Mouse (Mus musculus) G1E (cell line): ENCODE data around the gene Lpin2. TPM values are rescaled to one million over a fixed set of nuclear protein-coding genes. Genes with fewer than 3 reads are reported as not detected.

Experiments used
- ATAC-seq: 2 replicates; pipeline ENCODE4 v1.8.0; 2016; ENCODE audit warnings: mild to moderate bottlenecking; ENCODE audit not compliant: insufficient number of reproducible peaks, poor library complexity, low FRiP score, severe bottlenecking; ENCODE audit errors: extremely low read depth
- DNase-seq: peaks from one replicate; pipeline ENCODE4 v3.0.0; 2012; ENCODE audit warnings: low spot score
- H3K27me3 ChIP-seq: 2 replicates; pipeline ENCODE4 v1.6.1; 2012; ENCODE audit warnings: mild to moderate bottlenecking, low read length, inconsistent platforms; ENCODE audit not compliant: insufficient read depth
- H3K36me3 ChIP-seq: replicated peaks from 2 replicates; pipeline ENCODE3; 2012; ENCODE audit warnings: mild to moderate bottlenecking, inconsistent platforms
- H3K4me1 ChIP-seq: 2 replicates; pipeline ENCODE4 v1.6.1; 2012; ENCODE audit warnings: low read depth, low read length, inconsistent platforms, mixed read lengths; ENCODE audit not compliant: insufficient read depth
- H3K4me3 ChIP-seq: 2 replicates; pipeline ENCODE4 v1.5.1; 2012; ENCODE audit warnings: low read depth, mild to moderate bottlenecking, inconsistent platforms, low read length, moderate library complexity, mixed read lengths
- H3K9me3 ChIP-seq: replicated peaks from 2 replicates; pipeline ENCODE4 v1.6.1; 2012; ENCODE audit warnings: inconsistent platforms
- CTCF ChIP-seq: IDR thresholded peaks from 2 replicates; pipeline ENCODE4 v1.5.1; 2012; ENCODE audit warnings: low read depth, low read length, inconsistent platforms, mixed read lengths
- GATA1 ChIP-seq: IDR thresholded peaks from 2 replicates; pipeline ENCODE4 v1.6.1; 2012; ENCODE audit warnings: borderline replicate concordance, low read length, inconsistent platforms, mixed read lengths
- GATA2 ChIP-seq: IDR thresholded peaks from 2 replicates; pipeline ENCODE4 v1.6.1; 2012; ENCODE audit warnings: low read depth, low read length, inconsistent platforms, borderline replicate concordance
- POLR2AphosphoS5 ChIP-seq: IDR thresholded peaks from 2 replicates; pipeline ENCODE4 v1.6.1; 2012; ENCODE audit warnings: low read depth, low read length, inconsistent platforms; ENCODE audit not compliant: insufficient replicate concordance
- TAL1 ChIP-seq: conservative IDR thresholded peaks from 2 replicates; pipeline ENCODE4 v1.6.1; 2012; ENCODE audit warnings: low read depth, low read length, inconsistent platforms, mixed read lengths
- polyA plus RNA-seq: library from polyadenylated mRNA; stranded (reverse); fragments of >175 nt; gene quantifications from 2 replicates; pipeline ENCODE4 v1.2.3, GENCODE M21; 2012
- total RNA-seq, 2 experiments: library from RNA; stranded (forward) in 1 of 2; stranded (reverse) in 1 of 2; fragments of 200-1000 nt in 1 of 2; fragments of >200 nt in 1 of 2; fragmentation: Nextera tagmentation in 1 of 2; gene quantifications; 2 replicates each; pipeline ENCODE4 v1.2.3; 2014 to 2017

Lpin2 gene
- total and polyA plus RNA-seq, 3 experiments, result 44.3 to 169 (median 155) TPM

GRCm38 (mm10) chr17:71253391-71253790, 71.0 kb downstream of the Lpin2 start:
- Histone ChIP-seq H3K36me3 (peaks cover 91% of the 10 kb centered on the region), H3K4me1 (peaks cover 96% of the 10 kb centered on the region)

GRCm38 (mm10) chr17:71254106-71254505, 71.7 kb downstream of the Lpin2 start:
- no peak for DNase-seq
- Histone ChIP-seq H3K4me3 (peak overlapping the region; percentile 74), H3K36me3 (peaks cover 90% of the 10 kb centered on the region), H3K4me1 (peaks cover 97% of the 10 kb centered on the region), H3K9me3 (no peaks in the 10 kb centered on the region), H3K27me3 (no peaks in the 10 kb centered on the region)
- ATAC-seq, result no peak
- TF ChIP-seq GATA2 (no peak), CTCF (no peak), POLR2AphosphoS5 (no peak; the same call in 1 of the 2 replicates), GATA1 (no peak), TAL1 (no peak)

More at GRCm38 (mm10) chr17:71253391-71253790, 71.0 kb downstream of the Lpin2 start:
- TF ChIP-seq CTCF, result no peak
- H3K9me3 ChIP-seq, result no peaks in the 10 kb centered on the region
- H3K4me3 ChIP-seq, result peak overlapping the region; percentile 74
- H3K27me3 ChIP-seq, result no peaks in the 10 kb centered on the region
- no peak for ATAC-seq
- DNase-seq, result no peak

- Histone ChIP-seq H3K27me3 (no peaks in the 10 kb centered on the region), H3K4me1 (peaks cover 97% of the 10 kb centered on the region), H3K36me3 (peaks cover 87% of the 10 kb centered on the region), H3K9me3 (no peaks in the 10 kb centered on the region), H3K4me3 (peak overlapping the region; percentile 74)
- TF ChIP-seq GATA1, result no peak
- no peak for TF ChIP-seq POLR2AphosphoS5
- peak; percentile 38; the same call in 1 of the 2 replicates for TF ChIP-seq CTCF
- TF ChIP-seq TAL1, result no peak
- ATAC-seq (no peak), DNase-seq (peak; percentile 64)
Observed at GRCm38 (mm10) chr17:71254736-71255135, 72.4 kb downstream of the Lpin2 start.

- ATAC-seq, result peak; percentile 71
- Histone ChIP-seq H3K36me3 (peaks cover 81% of the 10 kb centered on the region), H3K9me3 (no peaks in the 10 kb centered on the region), H3K27me3 (no peaks in the 10 kb centered on the region), H3K4me3 (peak overlapping the region; percentile 74), H3K4me1 (peaks cover 94% of the 10 kb centered on the region)
- TF ChIP-seq GATA1, result no peak
- peak; percentile 54; the same call in 1 of the 2 replicates for TF ChIP-seq POLR2AphosphoS5
- DNase-seq, result peak; percentile 89
Observed at GRCm38 (mm10) chr17:71256068-71256615, 73.8 kb downstream of the Lpin2 start.

- no peaks in the 10 kb centered on the region for H3K27me3 ChIP-seq
- DNase-seq, result peak; percentile 55
- H3K9me3 ChIP-seq, result no peaks in the 10 kb centered on the region
- H3K4me3 ChIP-seq, result peak overlapping the region; percentile 74; the same call in 1 of the 2 replicates
- TF ChIP-seq POLR2AphosphoS5 (no peak), GATA1 (no peak), GATA2 (no peak), CTCF (no peak), TAL1 (no peak)
- H3K36me3 ChIP-seq, result peaks cover 81% of the 10 kb centered on the region
- ATAC-seq, result peak; percentile 16; the same call in 1 of the 2 replicates
- peaks cover 90% of the 10 kb centered on the region for H3K4me1 ChIP-seq
Observed at GRCm38 (mm10) chr17:71256806-71257536, 74.6 kb downstream of the Lpin2 start.

- Histone ChIP-seq H3K4me3 (no peak overlapping the region; the same call in 1 of the 2 replicates), H3K36me3 (peaks cover 70% of the 10 kb centered on the region), H3K9me3 (no peaks in the 10 kb centered on the region), H3K27me3 (no peaks in the 10 kb centered on the region), H3K4me1 (peaks cover 85% of the 10 kb centered on the region)
- peak; percentile 22; the same call in 1 of the 2 replicates for ATAC-seq
- no peak for DNase-seq
- no peak for TF ChIP-seq TAL1
- no peak for TF ChIP-seq POLR2AphosphoS5
- TF ChIP-seq CTCF, result no peak
- no peak for TF ChIP-seq GATA1
- TF ChIP-seq GATA2, result no peak
Observed at GRCm38 (mm10) chr17:71259727-71260126, 77.4 kb downstream of the Lpin2 start.

GRCm38 (mm10) chr17:71260658-71261057, 78.3 kb downstream of the Lpin2 start:
- DNase-seq, result no peak
- H3K27me3 ChIP-seq, result no peaks in the 10 kb centered on the region
- peaks cover 86% of the 10 kb centered on the region for H3K4me1 ChIP-seq
- no peak for ATAC-seq
- no peaks in the 10 kb centered on the region for H3K9me3 ChIP-seq
- no peak overlapping the region for H3K4me3 ChIP-seq
- H3K36me3 ChIP-seq, result peaks cover 62% of the 10 kb centered on the region
- TF ChIP-seq POLR2AphosphoS5 (no peak), GATA2 (no peak), GATA1 (no peak), CTCF (0 out of 2 replicates have a peak, but pooled peaks have one; percentile 27), TAL1 (no peak)
